Mouse (Mus musculus) sigmoid colon, adult 10 weeks (tissue): ENCODE results near the gene Vmn2r79. TPM values are rescaled to one million over a fixed set of nuclear protein-coding genes. Genes with fewer than 3 reads are reported as not detected.

ENCODE experiments used
- polyA plus RNA-seq: library from polyadenylated mRNA; stranded (reverse); fragments of 350-450 nt; fragmentation: Illumina TruSeq; extraction: RNeasy Lipid Tissue Mini Kit (QIAGEN cat#74804); gene quantifications from one replicate; pipeline ENCODE4 v1.2.3, GENCODE M21; 2014; ENCODE audit warnings: low read depth, low replicate concordance

Vmn2r79 gene
- polyA plus RNA-seq: not detected

DNA sequence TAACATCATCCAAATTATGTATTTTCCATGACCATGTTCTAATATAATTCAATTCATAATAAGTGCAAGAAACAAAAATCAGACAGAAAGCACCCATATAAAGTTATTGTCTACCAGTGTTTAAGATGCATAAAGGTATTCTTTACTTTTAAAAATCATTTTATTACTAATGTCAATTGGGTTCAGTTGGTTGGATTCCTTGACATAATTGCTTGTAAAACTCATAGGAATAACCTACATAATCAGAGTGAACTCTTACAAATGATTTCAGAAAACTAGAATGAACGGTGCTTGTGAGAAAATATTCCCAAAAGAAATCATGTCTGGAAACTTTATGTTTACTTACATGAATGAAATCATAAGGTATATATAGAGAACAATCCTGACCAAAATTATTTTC, at the start of gene Vmn2r79:
Gene Vmn2r79, plus strand, starts transcription at position 301 of the 400 bp plus-strand sequence.

Other genes with a start within 250 kb of the Vmn2r79 start
- 0.25 TPM for gene Folh1, start 220.2 kb upstream of the Vmn2r79 start, polyA plus RNA-seq
- not detected for gene Vmn2r77, start 201.1 kb upstream of the Vmn2r79 start, polyA plus RNA-seq
- not detected for gene Vmn2r78, start 81.0 kb upstream of the Vmn2r79 start, polyA plus RNA-seq
- 2.4 TPM for gene Nox4, start 250.0 kb downstream of the Vmn2r79 start, polyA plus RNA-seq